Mouse (Mus musculus): ENCODE data around the gene Gps2.

DNA sequence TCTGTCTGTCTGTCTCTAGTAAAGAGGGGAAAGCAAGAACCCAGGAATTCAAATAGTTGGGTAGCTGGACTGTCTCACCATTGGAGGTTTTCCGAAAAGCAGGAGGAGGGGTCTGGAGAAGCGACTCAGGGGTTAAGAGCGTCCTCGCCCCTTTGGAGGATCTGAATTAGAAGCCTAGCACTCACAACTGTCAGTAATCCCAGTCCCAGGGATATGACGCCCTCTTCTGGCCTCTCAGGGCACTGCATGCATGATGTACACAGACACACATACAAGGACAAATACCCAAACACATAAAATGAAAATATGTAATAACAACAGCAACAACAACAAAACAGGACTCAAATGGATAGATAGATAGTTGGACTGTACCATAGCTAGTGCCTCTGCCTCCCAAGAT is 46.9 kb downstream of the Gps2 start:
- TF ChIP-seq CTCF (IDR thresholded peaks at IDR 0.05; ENCODE audit: low read depth, low read length) (peak; percentile 54; the same call in 1 of the 2 replicates), POLR2A (IDR thresholded peaks at IDR 0.05; ENCODE audit: borderline replicate concordance, low read depth, low read length) (no peak)
